Mouse (Mus musculus) liver, embryonic 14.5 days (tissue): ENCODE data around the gene Gm5737.

Experiments used
- CTCF ChIP-seq: IDR thresholded peaks from 2 replicates; pipeline ENCODE4 v1.5.1; 2016; ENCODE audit warnings: antibody characterized with exemption, low read depth, control low read depth
- EP300 ChIP-seq: IDR thresholded peaks from 2 replicates; pipeline ENCODE4 v1.6.1; 2016; ENCODE audit warnings: antibody characterized with exemption, low read depth

GRCm38 (mm10) chr7:120839786-120840185, 27.6 kb downstream of the Gm5737 start:
- TF ChIP-seq CTCF = no peak
- TF ChIP-seq EP300 = no peak
